Mouse (Mus musculus) heart, embryonic 11.5 days (tissue): ENCODE measurements around the gene Tesc. TPM values are rescaled to one million over a fixed set of nuclear protein-coding genes. Genes with fewer than 3 reads are reported as not detected.

Source experiments
- ATAC-seq: fragments of 200-750 bp; cut with Nextera tagmentation; replicated peaks from 2 replicates; pipeline ENCODE4 v1.8.0; 2017; ENCODE audit warnings: moderate library complexity; ENCODE audit not compliant: insufficient number of reproducible peaks, low FRiP score, low TSS enrichment
- H3K27ac ChIP-seq: fragments of 300-500 bp; sonication (generic); 2 replicates; pipeline ENCODE4 v1.5.1; 2014; ENCODE audit warnings: mild to moderate bottlenecking, low read depth, low read length
- H3K27me3 ChIP-seq: fragments of 300-500 bp; sonication (generic); 2 replicates; pipeline ENCODE4 v1.6.1; 2014; ENCODE audit warnings: mild to moderate bottlenecking, low read length, mixed read lengths; ENCODE audit not compliant: control insufficient read depth, insufficient read depth
- H3K36me3 ChIP-seq: fragments of 300-500 bp; sonication (generic); 2 replicates; pipeline ENCODE4 v1.6.1; 2014; ENCODE audit warnings: mild to moderate bottlenecking, low read length, moderate library complexity, mixed read lengths; ENCODE audit not compliant: control insufficient read depth, insufficient read depth
- H3K4me1 ChIP-seq: fragments of 300-500 bp; sonication (generic); 2 replicates; pipeline ENCODE4 v1.6.1; 2014; ENCODE audit warnings: low read length; ENCODE audit not compliant: control insufficient read depth, insufficient read depth
- H3K4me2 ChIP-seq: fragments of 300-500 bp; sonication (generic); 2 replicates; pipeline ENCODE4 v1.6.1; 2014; ENCODE audit warnings: mild to moderate bottlenecking, moderate library complexity
- H3K4me3 ChIP-seq: fragments of 300-500 bp; sonication (generic); 2 replicates; pipeline ENCODE4 v1.5.1; 2014; ENCODE audit warnings: low read depth, low read length
- H3K9ac ChIP-seq: fragments of 300-500 bp; sonication (generic); 2 replicates; pipeline ENCODE4 v1.6.1; 2014; ENCODE audit warnings: mild to moderate bottlenecking, low read depth, low read length, moderate library complexity
- H3K9me3 ChIP-seq: fragments of 300-500 bp; sonication (generic); replicated peaks from 2 replicates; pipeline ENCODE4 v1.6.1; 2016; ENCODE audit warnings: low read length; ENCODE audit not compliant: control insufficient read depth
- WGBS: fragments of 180-500 bp; shearing (Covaris S2); extraction: QIAGEN DNeasy Blood & Tissue Kit; methylation state at CpG from one replicate; pipeline ENCODE4 v1.1.7; 2014; ENCODE audit not compliant: insufficient replicate concordance; 5-methylcytosine and 5-hydroxymethylcytosine counted together
- polyA plus RNA-seq: library from polyadenylated mRNA; unstranded; fragments of >200 nt; fragmentation: Nextera tagmentation; extraction: Ambion mirVana; gene quantifications from 2 replicates; pipeline ENCODE4 v1.2.1, GENCODE M21; 2014

The Tesc gene
- polyA plus RNA-seq, 1 experiment from 2014 or later = 17.9 TPM

GRCm38 (mm10) chr5:118051981-118052662 lies 24.6 kb downstream of the Tesc start:
- H3K27ac ChIP-seq = no peak overlapping the region
- no peak overlapping the region for H3K4me3 ChIP-seq
- no peak overlapping the region for H3K4me2 ChIP-seq
- no peak for ATAC-seq
- no peaks in the 10 kb centered on the region for H3K9me3 ChIP-seq
- H3K36me3 ChIP-seq = no peaks in the 10 kb centered on the region
- peaks cover 6% of the 10 kb centered on the region; the same call in 1 of the 2 replicates for H3K4me1 ChIP-seq
- no peak overlapping the region for H3K9ac ChIP-seq
- 77% methylated on average over 8 of the region's 8 CpGs for WGBS
- no peaks in the 10 kb centered on the region for H3K27me3 ChIP-seq

GRCm38 (mm10) chr5:118053205-118053604 lies 25.7 kb downstream of the Tesc start:
- Histone ChIP-seq H3K36me3 (no peaks in the 10 kb centered on the region), H3K27me3 (no peaks in the 10 kb centered on the region), H3K27ac (no peak overlapping the region), H3K9me3 (no peaks in the 10 kb centered on the region), H3K4me1 (peaks cover 11% of the 10 kb centered on the region), H3K9ac (no peak overlapping the region), H3K4me2 (no peak overlapping the region), H3K4me3 (no peak overlapping the region)
- WGBS = 81% methylated on average over 2 of the region's 2 CpGs
- no peak for ATAC-seq

- Histone ChIP-seq H3K4me3 (no peak overlapping the region), H3K9ac (no peak overlapping the region), H3K27me3 (no peaks in the 10 kb centered on the region), H3K4me2 (no peak overlapping the region), H3K9me3 (no peaks in the 10 kb centered on the region), H3K4me1 (peaks cover 21% of the 10 kb centered on the region), H3K27ac (peak overlapping the region; percentile 70; the same call in 1 of the 2 replicates), H3K36me3 (no peaks in the 10 kb centered on the region)
- ATAC-seq = peak; percentile 29; the same call in 1 of the 2 replicates
- WGBS = 32% methylated on average over 8 of the region's 8 CpGs
Observed at GRCm38 (mm10) chr5:118057508-118058111, 30.1 kb downstream of the Tesc start.

- 68% methylated on average over 10 of the region's 10 CpGs for WGBS
- H3K36me3 ChIP-seq = no peaks in the 10 kb centered on the region
- no peak overlapping the region for H3K27ac ChIP-seq
- H3K9ac ChIP-seq = no peak overlapping the region
- no peak overlapping the region for H3K4me3 ChIP-seq
- H3K9me3 ChIP-seq = no peaks in the 10 kb centered on the region
- no peaks in the 10 kb centered on the region for H3K27me3 ChIP-seq
- ATAC-seq = no peak
- peaks cover 24% of the 10 kb centered on the region for H3K4me1 ChIP-seq
- no peak overlapping the region for H3K4me2 ChIP-seq
Observed at GRCm38 (mm10) chr5:118058858-118059257, 31.3 kb downstream of the Tesc start.

GRCm38 (mm10) chr5:118059646-118060045 lies 32.1 kb downstream of the Tesc start:
- 91% methylated on average over 9 of the region's 9 CpGs for WGBS
- Histone ChIP-seq H3K9ac (no peak overlapping the region), H3K27me3 (no peaks in the 10 kb centered on the region), H3K36me3 (no peaks in the 10 kb centered on the region), H3K4me3 (no peak overlapping the region), H3K4me2 (no peak overlapping the region), H3K27ac (no peak overlapping the region), H3K4me1 (peaks cover 24% of the 10 kb centered on the region), H3K9me3 (no peaks in the 10 kb centered on the region)
- ATAC-seq = no peak

GRCm38 (mm10) chr5:118061391-118061790 lies 33.8 kb downstream of the Tesc start:
- no peak overlapping the region for H3K4me3 ChIP-seq
- 88% methylated on average over 18 of the region's 18 CpGs for WGBS
- ATAC-seq = no peak
- H3K9me3 ChIP-seq = no peaks in the 10 kb centered on the region
- no peak overlapping the region for H3K9ac ChIP-seq
- H3K27me3 ChIP-seq = no peaks in the 10 kb centered on the region
- H3K36me3 ChIP-seq = peaks cover 6% of the 10 kb centered on the region; the same call in 1 of the 2 replicates
- H3K27ac ChIP-seq = no peak overlapping the region
- H3K4me1 ChIP-seq = peaks cover 27% of the 10 kb centered on the region
- H3K4me2 ChIP-seq = no peak overlapping the region

- H3K27me3 ChIP-seq = no peaks in the 10 kb centered on the region
- no peak overlapping the region for H3K27ac ChIP-seq
- H3K4me1 ChIP-seq = peaks cover 30% of the 10 kb centered on the region
- H3K9me3 ChIP-seq = no peaks in the 10 kb centered on the region
- H3K9ac ChIP-seq = no peak overlapping the region
- no peak overlapping the region for H3K4me3 ChIP-seq
- WGBS = 70% methylated on average over 8 of the region's 8 CpGs
- H3K4me2 ChIP-seq = no peak overlapping the region
- ATAC-seq = no peak
- peaks cover 6% of the 10 kb centered on the region; the same call in 1 of the 2 replicates for H3K36me3 ChIP-seq
Observed at GRCm38 (mm10) chr5:118063181-118063621, 35.7 kb downstream of the Tesc start.

GRCm38 (mm10) chr5:118064284-118064901 lies 36.9 kb downstream of the Tesc start:
- peaks cover 6% of the 10 kb centered on the region; the same call in 1 of the 2 replicates for H3K36me3 ChIP-seq
- H3K27ac ChIP-seq = no peak overlapping the region
- H3K27me3 ChIP-seq = no peaks in the 10 kb centered on the region
- H3K4me1 ChIP-seq = peaks cover 30% of the 10 kb centered on the region
- H3K4me2 ChIP-seq = no peak overlapping the region
- no peak overlapping the region for H3K9ac ChIP-seq
- no peak for ATAC-seq
- no peak overlapping the region for H3K4me3 ChIP-seq
- 71% methylated on average over 10 of the region's 10 CpGs for WGBS
- no peaks in the 10 kb centered on the region for H3K9me3 ChIP-seq
